Mouse (Mus musculus) testis, adult 2 months (tissue): Measurements from ENCODE around the gene Tyw1.

Experiments used
- CTCF ChIP-seq: fragments of 200-500 bp; IDR thresholded peaks from 2 replicates; pipeline ENCODE4 v1.5.1; 2012; ENCODE audit warnings: low read depth, mild to moderate bottlenecking, inconsistent platforms, low read length, moderate library complexity; ENCODE audit not compliant: control insufficient read depth, insufficient read depth, insufficient replicate concordance
- POLR2A ChIP-seq: fragments of 200-500 bp; IDR thresholded peaks from 2 replicates; pipeline ENCODE4 v1.6.1; 2012; ENCODE audit warnings: low read depth, mild to moderate bottlenecking, inconsistent platforms, low read length, moderate library complexity; ENCODE audit not compliant: control insufficient read depth

GRCm38 (mm10) chr5:130217406-130217805 lies 38.0 kb upstream of the Tyw1 start:
- no peak for TF ChIP-seq CTCF
- no peak for TF ChIP-seq POLR2A
